ENCODE assay signal across 8 mouse cellular contexts in genomic region chr9:96436901-96437804, GRCm38 (mm10). TPM values are rescaled to one million over a fixed set of nuclear protein-coding genes. Genes with fewer than 3 reads are reported as not detected.
A peak's percentile ranks its signal among the peaks of the same experiment; 100 is the strongest.
DNase-seq lines count a peak whose midpoint lies in the region; ATAC-seq lines count a peak whose summit lies in the region.

No protein-coding gene starts in this region.

- peaks cover 18% of the 10 kb centered on the region for H3K4me1 ChIP-seq in lung, embryonic 16.5 days (replicated peaks; ENCODE audit: control insufficient read depth, insufficient read depth, low read length)
- H3K4me1 ChIP-seq in kidney, embryonic 15.5 days: peaks cover 39% of the 10 kb centered on the region
- H3K4me1 ChIP-seq in midbrain, embryonic 16.5 days (ENCODE audit: control insufficient read depth, insufficient read depth, low read length): peaks cover 18% of the 10 kb centered on the region

- no peaks in the 10 kb centered on the region for H3K27me3 ChIP-seq in lung, embryonic 16.5 days (ENCODE audit: control insufficient read depth, insufficient read depth, low read depth, low read length)
- no peaks in the 10 kb centered on the region for H3K27me3 ChIP-seq in kidney, embryonic 15.5 days
- H3K27me3 ChIP-seq in midbrain, embryonic 16.5 days (ENCODE audit: control insufficient read depth, insufficient read depth, low read depth, low read length): no peaks in the 10 kb centered on the region

- H3K27ac ChIP-seq in lung, embryonic 16.5 days (ENCODE audit: low read length): peak overlapping the region; percentile 89
- peak overlapping the region; percentile 85 for H3K27ac ChIP-seq in kidney, embryonic 15.5 days
- peak overlapping the region; percentile 4 for H3K27ac ChIP-seq in midbrain, embryonic 16.5 days (ENCODE audit: low read length)

- H3K4me2 ChIP-seq in lung, embryonic 16.5 days (ENCODE audit: low read depth, low read length): peak overlapping the region; percentile 72
- peak overlapping the region; percentile 85 for H3K4me2 ChIP-seq in kidney, embryonic 15.5 days
- H3K4me2 ChIP-seq in midbrain, embryonic 16.5 days (ENCODE audit: low read length): peak overlapping the region; percentile 60

- DNase-seq in lung, postnatal 14 days: no peak
- peak; percentile 80 for DNase-seq in adrenal gland, postnatal 14 days
- no peak for DNase-seq in B cell, adult 2 months
- no peak for DNase-seq in cerebellum, adult 11-12 months

- ATAC-seq in lung, embryonic 16.5 days (ENCODE audit: low read depth): no peak
- ATAC-seq in granulocyte monocyte progenitor cell, adult 5-6 weeks (replicated peaks; ENCODE audit: poor library complexity, severe bottlenecking): peak; percentile 2; the same call in 1 of the 2 replicates
- ATAC-seq in kidney, embryonic 15.5 days (replicated peaks; ENCODE audit: low FRiP score): peak; percentile 14; the same call in 1 of the 2 replicates
- ATAC-seq in midbrain, embryonic 16.5 days: peak; percentile 64

- 9% methylated on average over 28 of the region's 28 CpGs for WGBS in lung, embryonic 16.5 days
- whole genome bisulfite sequencing in kidney, embryonic 15.5 days: 13% methylated on average over 28 of the region's 28 CpGs
- 7% methylated on average over 28 of the region's 28 CpGs for WGBS in midbrain, embryonic 16.5 days

- H3K9ac ChIP-seq in lung, embryonic 16.5 days (ENCODE audit: low read length): peak overlapping the region; percentile 71
- peak overlapping the region; percentile 44 for H3K9ac ChIP-seq in kidney, embryonic 15.5 days
- peak overlapping the region; percentile 66 for H3K9ac ChIP-seq in midbrain, embryonic 16.5 days (ENCODE audit: low read depth, low read length)

- H3K36me3 ChIP-seq in lung, embryonic 16.5 days (ENCODE audit: control insufficient read depth, insufficient read depth, low read length): no peaks in the 10 kb centered on the region
- H3K36me3 ChIP-seq in kidney, embryonic 15.5 days: no peaks in the 10 kb centered on the region
- no peaks in the 10 kb centered on the region for H3K36me3 ChIP-seq in midbrain, embryonic 16.5 days (ENCODE audit: control insufficient read depth, insufficient read depth, low read length)

- peak overlapping the region; percentile 52 for H3K4me3 ChIP-seq in lung, embryonic 16.5 days (ENCODE audit: low read length)
- H3K4me3 ChIP-seq in kidney, embryonic 15.5 days (replicated peaks): peak overlapping the region; percentile 50
- H3K4me3 ChIP-seq in midbrain, embryonic 16.5 days (ENCODE audit: low read depth, low read length): peak overlapping the region; percentile 38

- H3K9me3 ChIP-seq in lung, embryonic 16.5 days (ENCODE audit: control insufficient read depth, low read length): no peaks in the 10 kb centered on the region
- no peaks in the 10 kb centered on the region for H3K9me3 ChIP-seq in kidney, embryonic 15.5 days (replicated peaks)
- H3K9me3 ChIP-seq in midbrain, embryonic 16.5 days (replicated peaks; ENCODE audit: control insufficient read depth, low read length, poor library complexity, severe bottlenecking): no peaks in the 10 kb centered on the region

RNA-seq across cellular contexts. Expression of gene Rnf7, which starts 41.3 kb away (rescaled TPM):
- polyA plus RNA-seq in lung, embryonic 16.5 days (2015; fragmentation: Nextera tagmentation; extraction: Ambion mirVana): 189 and 195 TPM in 2 replicates
- 72.4 and 75.7 TPM in 2 replicates for total RNA-seq in adrenal gland, postnatal 14 days (2021)
- 109 and 110 TPM in 2 replicates for total RNA-seq in granulocyte monocyte progenitor cell, adult 5-6 weeks (2014; fragmentation: Nextera tagmentation)
- total RNA-seq in granulocyte monocyte progenitor cell, adult 5-6 weeks (2017): 53.9 and 72.0 TPM in 2 replicates
- 208 and 216 TPM in 2 replicates for polyA plus RNA-seq in kidney, embryonic 15.5 days (2015; fragmentation: Nextera tagmentation; extraction: Ambion mirVana)
- 192 and 204 TPM in 2 replicates for polyA plus RNA-seq in midbrain, embryonic 16.5 days (2015; fragmentation: Nextera tagmentation; extraction: Ambion mirVana)

Comparison
In these comparisons a context has a peak if more than half of its experiments do, and no peak if none do; other contexts are left out.
1. H3K27ac ChIP-seq: peak in every context shown above with its lines; median percentile 89 in lung, embryonic 16.5 days; 85 in kidney, embryonic 15.5 days; 4 in midbrain, embryonic 16.5 days.